Mouse (Mus musculus): ENCODE results near the gene Musk. TPM values are rescaled to one million over a fixed set of nuclear protein-coding genes. Genes with fewer than 3 reads are reported as not detected.

The Musk gene
- polyA plus RNA-seq, 1 experiment from 2014 or later = 0.75 TPM

DNA sequence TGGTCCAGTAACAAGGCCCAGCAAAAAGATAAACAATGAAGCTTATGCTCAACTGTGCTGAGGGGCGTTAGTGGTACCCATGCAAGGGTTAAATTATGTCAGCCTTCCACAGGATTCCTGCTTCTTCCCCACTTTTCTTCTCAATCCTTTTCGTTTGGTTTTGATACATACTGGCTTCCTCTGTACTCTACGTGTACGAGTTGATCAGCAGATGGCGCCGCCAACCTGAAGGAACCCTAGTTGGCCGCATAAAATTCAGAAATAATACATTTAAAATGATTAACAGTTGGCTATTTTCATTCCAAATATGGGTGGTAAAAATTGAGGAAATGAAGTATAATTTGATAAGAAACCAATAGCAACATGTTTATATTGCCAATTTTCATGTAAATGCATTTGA, 19.5 kb upstream of the Musk start:
- H3K4me3 ChIP-seq (ENCODE audit: low read depth, low read length) = no peak overlapping the region
- no peak overlapping the region for H3K27ac ChIP-seq (replicated peaks)
- 36% methylated on average over 7 of the region's 7 CpGs for WGBS
- H3K36me3 ChIP-seq (ENCODE audit: control insufficient read depth, insufficient read depth, low read length) = no peaks in the 10 kb centered on the region
- ATAC-seq (ENCODE audit: low FRiP score, low TSS enrichment) (no peak), DNase-seq (ENCODE audit: low spot score) (peak; percentile 37)
- TF ChIP-seq EP300 (optimal IDR thresholded peaks at IDR 0.05) (no peak), CTCF (IDR thresholded peaks at IDR 0.05; ENCODE audit: low read depth) (peak; percentile 85)
- H3K9ac ChIP-seq (ENCODE audit: low read length) = no peak overlapping the region
- no peaks in the 10 kb centered on the region for H3K9me3 ChIP-seq (ENCODE audit: control insufficient read depth, low read length)
- H3K4me2 ChIP-seq (replicated peaks; ENCODE audit: low read depth) = no peak overlapping the region
- no peaks in the 10 kb centered on the region for H3K4me1 ChIP-seq (replicated peaks; ENCODE audit: control insufficient read depth, insufficient read depth)
- no peaks in the 10 kb centered on the region for H3K27me3 ChIP-seq (ENCODE audit: control insufficient read depth, insufficient read depth, low read length)

DNA sequence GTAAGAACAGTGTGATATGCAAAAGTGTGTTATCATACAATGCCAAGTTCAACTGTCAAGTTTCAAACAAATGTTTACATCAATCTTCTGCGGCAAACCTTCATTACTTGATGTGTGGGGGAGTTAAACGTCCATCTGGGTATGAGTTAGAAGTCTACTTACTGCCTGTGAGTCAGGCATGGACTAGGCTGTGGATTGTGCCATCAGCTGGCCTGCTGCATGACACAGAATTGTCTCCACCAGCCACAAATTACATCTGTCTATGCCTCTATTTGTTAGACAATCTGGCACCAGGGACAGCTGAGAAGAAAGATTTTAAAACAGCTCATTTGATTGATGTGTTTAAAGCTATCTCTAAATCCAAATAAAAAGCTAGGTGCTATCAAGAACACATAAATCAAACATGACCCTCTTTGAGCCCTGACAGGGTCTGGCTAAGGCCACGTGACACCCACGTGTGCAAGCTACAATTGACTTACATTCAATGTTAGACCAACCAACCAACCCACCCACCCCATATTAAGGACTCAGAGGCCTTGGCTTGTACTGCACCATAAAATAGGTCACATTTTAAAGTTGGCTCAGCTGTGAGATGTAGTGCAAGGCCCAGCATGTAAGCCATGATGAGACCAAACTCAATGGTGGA, 16.7 kb upstream of the Musk start:
- no peak for TF ChIP-seq EP300 (optimal IDR thresholded peaks at IDR 0.05)
- no peak for TF ChIP-seq CTCF (IDR thresholded peaks at IDR 0.05; ENCODE audit: low read depth)
- Histone ChIP-seq H3K4me1 (replicated peaks; ENCODE audit: control insufficient read depth, insufficient read depth) (0 out of 2 replicates have a peak, but pooled peaks cover 3% of the 10 kb centered on the region), H3K27me3 (ENCODE audit: control insufficient read depth, insufficient read depth, low read length) (no peaks in the 10 kb centered on the region), H3K36me3 (ENCODE audit: control insufficient read depth, insufficient read depth, low read length) (no peaks in the 10 kb centered on the region), H3K4me3 (ENCODE audit: low read depth, low read length) (no peak overlapping the region), H3K27ac (replicated peaks) (no peak overlapping the region), H3K4me2 (replicated peaks; ENCODE audit: low read depth) (no peak overlapping the region), H3K9me3 (ENCODE audit: control insufficient read depth, low read length) (no peaks in the 10 kb centered on the region), H3K9ac (ENCODE audit: low read length) (no peak overlapping the region)
- ATAC-seq (ENCODE audit: low FRiP score, low TSS enrichment) = no peak
- no peak for DNase-seq (ENCODE audit: low spot score)
- 43% methylated on average over 4 of the region's 4 CpGs for WGBS

- Histone ChIP-seq H3K4me2 (replicated peaks; ENCODE audit: low read depth) (no peak overlapping the region), H3K27me3 (ENCODE audit: control insufficient read depth, insufficient read depth, low read length) (no peaks in the 10 kb centered on the region), H3K9ac (ENCODE audit: low read length) (no peak overlapping the region), H3K9me3 (ENCODE audit: control insufficient read depth, low read length) (no peaks in the 10 kb centered on the region), H3K4me3 (ENCODE audit: low read depth, low read length) (no peak overlapping the region), H3K4me1 (replicated peaks; ENCODE audit: control insufficient read depth, insufficient read depth) (0 out of 2 replicates have a peak, but pooled peaks cover 3% of the 10 kb centered on the region), H3K36me3 (ENCODE audit: control insufficient read depth, insufficient read depth, low read length) (no peaks in the 10 kb centered on the region), H3K27ac (replicated peaks) (no peak overlapping the region)
- DNase-seq (ENCODE audit: low spot score) = no peak
- no peak for ATAC-seq (ENCODE audit: low FRiP score, low TSS enrichment)
- 94% methylated on average over 2 of the region's 2 CpGs for whole genome bisulfite sequencing
- TF ChIP-seq EP300 (optimal IDR thresholded peaks at IDR 0.05) = no peak
- no peak for TF ChIP-seq CTCF (IDR thresholded peaks at IDR 0.05; ENCODE audit: low read depth)
Observed at GRCm38 (mm10) chr4:58269961-58270360, 15.8 kb upstream of the Musk start.

GRCm38 (mm10) chr4:58270956-58271355, 14.8 kb upstream of the Musk start:
- DNase-seq (ENCODE audit: low spot score) (no peak), ATAC-seq (ENCODE audit: low FRiP score, low TSS enrichment) (0 out of 2 replicates have a peak, but pooled peaks have one; percentile 18)
- H3K4me3 ChIP-seq (ENCODE audit: low read depth, low read length) = no peak overlapping the region
- no peaks in the 10 kb centered on the region for H3K36me3 ChIP-seq (ENCODE audit: control insufficient read depth, insufficient read depth, low read length)
- H3K4me2 ChIP-seq (replicated peaks; ENCODE audit: low read depth) = no peak overlapping the region
- H3K9ac ChIP-seq (ENCODE audit: low read length) = no peak overlapping the region
- 0 out of 2 replicates have a peak, but pooled peaks cover 3% of the 10 kb centered on the region for H3K4me1 ChIP-seq (replicated peaks; ENCODE audit: control insufficient read depth, insufficient read depth)
- no peak overlapping the region; the same call in 1 of the 2 replicates for H3K27ac ChIP-seq (replicated peaks)
- H3K9me3 ChIP-seq (ENCODE audit: control insufficient read depth, low read length) = no peaks in the 10 kb centered on the region
- no peaks in the 10 kb centered on the region for H3K27me3 ChIP-seq (ENCODE audit: control insufficient read depth, insufficient read depth, low read length)
- TF ChIP-seq EP300 (optimal IDR thresholded peaks at IDR 0.05) (no peak), CTCF (IDR thresholded peaks at IDR 0.05; ENCODE audit: low read depth) (no peak)
- 79% methylated on average over 1 of the region's 1 CpGs for WGBS

GRCm38 (mm10) chr4:58271504-58272162, 14.1 kb upstream of the Musk start:
- Histone ChIP-seq H3K4me1 (replicated peaks; ENCODE audit: control insufficient read depth, insufficient read depth) (0 out of 2 replicates have a peak, but pooled peaks cover 3% of the 10 kb centered on the region), H3K36me3 (ENCODE audit: control insufficient read depth, insufficient read depth, low read length) (no peaks in the 10 kb centered on the region), H3K9ac (ENCODE audit: low read length) (no peak overlapping the region), H3K27me3 (ENCODE audit: control insufficient read depth, insufficient read depth, low read length) (no peaks in the 10 kb centered on the region), H3K4me2 (replicated peaks; ENCODE audit: low read depth) (no peak overlapping the region), H3K4me3 (ENCODE audit: low read depth, low read length) (no peak overlapping the region), H3K27ac (replicated peaks) (peak overlapping the region; percentile 81), H3K9me3 (ENCODE audit: control insufficient read depth, low read length) (no peaks in the 10 kb centered on the region)
- TF ChIP-seq EP300 (optimal IDR thresholded peaks at IDR 0.05) (no peak), CTCF (IDR thresholded peaks at IDR 0.05; ENCODE audit: low read depth) (no peak)
- no peak for DNase-seq (ENCODE audit: low spot score)
- ATAC-seq (ENCODE audit: low FRiP score, low TSS enrichment) = peak; percentile 64; the same call in 1 of the 2 replicates
- WGBS = 24% methylated on average over 10 of the region's 10 CpGs
